Mouse (Mus musculus): ENCODE data around the gene Bckdha.

Gene Bckdha

DNA sequence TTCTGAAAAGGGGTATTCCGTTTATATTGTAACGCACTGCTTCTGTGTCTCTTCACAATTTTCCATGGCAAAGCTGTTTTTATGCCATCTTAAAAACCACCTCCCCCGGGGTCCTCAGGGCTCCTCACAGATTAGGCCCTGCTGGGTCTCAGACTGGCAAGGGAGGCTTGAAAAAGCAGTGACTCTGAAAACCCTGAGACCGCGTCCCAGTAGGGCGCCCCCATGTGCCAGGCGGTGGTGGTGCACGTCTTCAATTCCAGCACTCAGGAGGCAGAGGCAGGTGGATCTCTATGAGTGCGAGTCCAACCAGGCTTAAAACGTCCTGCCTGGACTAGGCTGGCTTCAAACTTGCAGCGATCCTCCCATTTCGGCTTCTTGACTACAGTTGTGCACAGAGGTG lies 42.0 kb upstream of the Bckdha start:
- peaks cover 20% of the 10 kb centered on the region for H3K27me3 ChIP-seq (ENCODE audit: insufficient read depth, low read length)
- peaks cover 23% of the 10 kb centered on the region for H3K4me1 ChIP-seq (replicated peaks; ENCODE audit: low read depth, low read length)
- H3K36me3 ChIP-seq (ENCODE audit: insufficient read depth, low read length): no peaks in the 10 kb centered on the region
- no peak overlapping the region for H3K4me3 ChIP-seq (replicated peaks; ENCODE audit: low read length)
- peaks cover 13% of the 10 kb centered on the region for H3K9me3 ChIP-seq (ENCODE audit: low read length)
- no peak for TF ChIP-seq NANOG (IDR thresholded peaks at IDR 0.05; ENCODE audit: borderline replicate concordance, low read length)
- peak; percentile 93 for TF ChIP-seq CTCF (conservative IDR thresholded peaks at IDR 0.05; ENCODE audit: low read length)

DNA sequence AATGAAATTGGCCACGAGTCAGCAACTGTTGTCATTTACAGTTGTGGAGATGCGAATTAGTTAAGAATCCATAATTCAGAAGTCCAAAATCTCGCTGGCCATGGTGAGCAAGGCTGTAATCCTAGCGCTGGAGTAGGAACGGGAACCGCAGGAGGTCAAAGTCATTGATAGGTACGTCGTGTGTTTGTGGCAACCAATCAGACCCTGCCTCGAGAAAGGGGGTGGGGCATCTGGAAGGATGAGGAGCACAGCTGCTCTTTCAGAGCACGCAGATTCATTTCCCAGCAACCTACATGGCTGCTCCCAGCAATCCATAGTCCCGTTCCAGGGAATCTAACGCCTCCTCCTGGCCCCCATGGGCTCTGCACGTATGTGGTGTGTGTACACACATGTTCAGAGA lies 41.1 kb upstream of the Bckdha start:
- Histone ChIP-seq H3K27me3 (ENCODE audit: insufficient read depth, low read length) (peaks cover 20% of the 10 kb centered on the region), H3K36me3 (ENCODE audit: insufficient read depth, low read length) (no peaks in the 10 kb centered on the region), H3K4me1 (replicated peaks; ENCODE audit: low read depth, low read length) (peaks cover 14% of the 10 kb centered on the region), H3K4me3 (replicated peaks; ENCODE audit: low read length) (no peak overlapping the region), H3K9me3 (ENCODE audit: low read length) (peaks cover 13% of the 10 kb centered on the region)
- no peak for TF ChIP-seq NANOG (IDR thresholded peaks at IDR 0.05; ENCODE audit: borderline replicate concordance, low read length)

GRCm38 (mm10) chr7:25694104-25694503 lies 35.3 kb upstream of the Bckdha start:
- H3K36me3 ChIP-seq (ENCODE audit: insufficient read depth, low read length): no peaks in the 10 kb centered on the region
- peaks cover 37% of the 10 kb centered on the region for H3K27me3 ChIP-seq (ENCODE audit: insufficient read depth, low read length)
- H3K9me3 ChIP-seq (ENCODE audit: low read length): peaks cover 5% of the 10 kb centered on the region
- no peak overlapping the region for H3K4me3 ChIP-seq (replicated peaks; ENCODE audit: low read length)
- peaks cover 14% of the 10 kb centered on the region for H3K4me1 ChIP-seq (replicated peaks; ENCODE audit: low read depth, low read length)
- TF ChIP-seq NANOG (IDR thresholded peaks at IDR 0.05; ENCODE audit: borderline replicate concordance, low read length) (no peak), CTCF (conservative IDR thresholded peaks at IDR 0.05; ENCODE audit: low read length) (no peak), POU5F1 (IDR thresholded peaks at IDR 0.05; ENCODE audit: borderline replicate concordance, low read length) (no peak)

- Histone ChIP-seq H3K4me3 (replicated peaks; ENCODE audit: low read length) (peak overlapping the region; percentile 83; the same call in 1 of the 2 replicates), H3K9me3 (ENCODE audit: low read length) (peaks cover 5% of the 10 kb centered on the region), H3K27me3 (ENCODE audit: insufficient read depth, low read length) (peaks cover 68% of the 10 kb centered on the region), H3K4me1 (replicated peaks; ENCODE audit: low read depth, low read length) (peaks cover 47% of the 10 kb centered on the region), H3K36me3 (ENCODE audit: insufficient read depth, low read length) (0 out of 2 replicates have a peak, but pooled peaks cover under 1% of the 10 kb centered on the region)
- TF ChIP-seq POU5F1 (IDR thresholded peaks at IDR 0.05; ENCODE audit: borderline replicate concordance, low read length): no peak
- TF ChIP-seq CTCF (conservative IDR thresholded peaks at IDR 0.05; ENCODE audit: low read length): no peak
- TF ChIP-seq NANOG (IDR thresholded peaks at IDR 0.05; ENCODE audit: borderline replicate concordance, low read length): no peak
Observed at GRCm38 (mm10) chr7:25690051-25690450, 31.3 kb upstream of the Bckdha start.

DNA sequence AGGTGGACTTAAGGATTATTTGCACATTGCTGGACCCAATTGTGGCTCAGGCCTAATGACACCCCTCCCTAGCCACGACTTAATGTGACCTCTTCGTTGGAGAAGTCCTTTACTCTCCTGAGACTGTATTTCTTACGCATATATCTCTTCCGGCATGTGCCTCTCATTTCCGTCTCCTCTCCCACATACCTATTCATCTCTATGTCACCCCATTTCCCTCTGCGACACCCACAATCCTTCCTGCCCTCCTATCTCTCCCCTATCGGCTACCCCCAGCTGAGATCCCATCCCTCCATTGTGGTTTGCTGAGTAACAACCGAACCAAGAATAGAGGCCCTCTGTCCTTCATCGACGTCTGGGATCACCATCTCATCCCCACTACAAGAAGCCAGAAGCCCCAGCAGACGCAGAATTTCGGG lies 30.8 kb upstream of the Bckdha start:
- peaks cover 72% of the 10 kb centered on the region for H3K27me3 ChIP-seq (ENCODE audit: insufficient read depth, low read length)
- TF ChIP-seq CTCF (conservative IDR thresholded peaks at IDR 0.05; ENCODE audit: low read length) (no peak), POU5F1 (IDR thresholded peaks at IDR 0.05; ENCODE audit: borderline replicate concordance, low read length) (no peak), NANOG (IDR thresholded peaks at IDR 0.05; ENCODE audit: borderline replicate concordance, low read length) (no peak)

GRCm38 (mm10) chr7:25688810-25689586 lies 30.2 kb upstream of the Bckdha start:
- H3K27me3 ChIP-seq (ENCODE audit: insufficient read depth, low read length): peaks cover 74% of the 10 kb centered on the region
- H3K4me1 ChIP-seq (replicated peaks; ENCODE audit: low read depth, low read length): peaks cover 57% of the 10 kb centered on the region
- peaks cover 5% of the 10 kb centered on the region; the same call in 1 of the 2 replicates for H3K36me3 ChIP-seq (ENCODE audit: insufficient read depth, low read length)
- no peak for TF ChIP-seq CTCF (conservative IDR thresholded peaks at IDR 0.05; ENCODE audit: low read length)
- TF ChIP-seq NANOG (IDR thresholded peaks at IDR 0.05; ENCODE audit: borderline replicate concordance, low read length): no peak
- TF ChIP-seq POU5F1 (IDR thresholded peaks at IDR 0.05; ENCODE audit: borderline replicate concordance, low read length): no peak
- peak overlapping the region; percentile 83 for H3K4me3 ChIP-seq (replicated peaks; ENCODE audit: low read length)
- H3K9me3 ChIP-seq (ENCODE audit: low read length): peaks cover 5% of the 10 kb centered on the region

More for the DNA sequence above, 30.8 kb upstream of the Bckdha start:
- peaks cover 4% of the 10 kb centered on the region; the same call in 1 of the 2 replicates for H3K36me3 ChIP-seq (ENCODE audit: insufficient read depth, low read length)
- H3K4me1 ChIP-seq (replicated peaks; ENCODE audit: low read depth, low read length): peaks cover 51% of the 10 kb centered on the region
- peak overlapping the region; percentile 83 for H3K4me3 ChIP-seq (replicated peaks; ENCODE audit: low read length)
- H3K9me3 ChIP-seq (ENCODE audit: low read length): peaks cover 5% of the 10 kb centered on the region

DNA sequence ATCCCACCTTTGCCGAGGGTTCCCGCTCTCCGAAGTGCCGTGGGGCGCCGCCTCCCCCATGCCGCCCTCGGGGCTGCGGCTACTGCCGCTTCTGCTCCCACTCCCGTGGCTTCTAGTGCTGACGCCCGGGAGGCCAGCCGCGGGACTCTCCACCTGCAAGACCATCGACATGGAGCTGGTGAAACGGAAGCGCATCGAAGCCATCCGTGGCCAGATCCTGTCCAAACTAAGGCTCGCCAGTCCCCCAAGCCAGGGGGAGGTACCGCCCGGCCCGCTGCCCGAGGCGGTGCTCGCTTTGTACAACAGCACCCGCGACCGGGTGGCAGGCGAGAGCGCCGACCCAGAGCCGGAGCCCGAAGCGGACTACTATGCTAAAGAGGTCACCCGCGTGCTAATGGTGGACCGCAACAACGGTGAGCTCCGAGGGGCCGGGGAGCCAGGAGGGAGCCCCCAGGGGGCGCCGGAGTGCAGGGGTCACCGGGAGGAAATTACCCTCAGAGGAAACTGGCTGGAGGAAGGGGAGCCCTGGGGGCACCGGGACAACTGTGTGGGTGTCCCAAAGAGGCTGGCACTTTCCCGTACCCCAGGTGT lies 29.1 kb upstream of the Bckdha start:
- Histone ChIP-seq H3K9me3 (ENCODE audit: low read length) (peaks cover 4% of the 10 kb centered on the region), H3K27me3 (ENCODE audit: insufficient read depth, low read length) (peaks cover 74% of the 10 kb centered on the region), H3K4me3 (replicated peaks; ENCODE audit: low read length) (peak overlapping the region; percentile 83), H3K4me1 (replicated peaks; ENCODE audit: low read depth, low read length) (peaks cover 68% of the 10 kb centered on the region), H3K36me3 (ENCODE audit: insufficient read depth, low read length) (peaks cover 5% of the 10 kb centered on the region; the same call in 1 of the 2 replicates)
- TF ChIP-seq NANOG (IDR thresholded peaks at IDR 0.05; ENCODE audit: borderline replicate concordance, low read length): no peak
- TF ChIP-seq POU5F1 (IDR thresholded peaks at IDR 0.05; ENCODE audit: borderline replicate concordance, low read length): no peak
- TF ChIP-seq CTCF (conservative IDR thresholded peaks at IDR 0.05; ENCODE audit: low read length): peak; percentile 24

DNA sequence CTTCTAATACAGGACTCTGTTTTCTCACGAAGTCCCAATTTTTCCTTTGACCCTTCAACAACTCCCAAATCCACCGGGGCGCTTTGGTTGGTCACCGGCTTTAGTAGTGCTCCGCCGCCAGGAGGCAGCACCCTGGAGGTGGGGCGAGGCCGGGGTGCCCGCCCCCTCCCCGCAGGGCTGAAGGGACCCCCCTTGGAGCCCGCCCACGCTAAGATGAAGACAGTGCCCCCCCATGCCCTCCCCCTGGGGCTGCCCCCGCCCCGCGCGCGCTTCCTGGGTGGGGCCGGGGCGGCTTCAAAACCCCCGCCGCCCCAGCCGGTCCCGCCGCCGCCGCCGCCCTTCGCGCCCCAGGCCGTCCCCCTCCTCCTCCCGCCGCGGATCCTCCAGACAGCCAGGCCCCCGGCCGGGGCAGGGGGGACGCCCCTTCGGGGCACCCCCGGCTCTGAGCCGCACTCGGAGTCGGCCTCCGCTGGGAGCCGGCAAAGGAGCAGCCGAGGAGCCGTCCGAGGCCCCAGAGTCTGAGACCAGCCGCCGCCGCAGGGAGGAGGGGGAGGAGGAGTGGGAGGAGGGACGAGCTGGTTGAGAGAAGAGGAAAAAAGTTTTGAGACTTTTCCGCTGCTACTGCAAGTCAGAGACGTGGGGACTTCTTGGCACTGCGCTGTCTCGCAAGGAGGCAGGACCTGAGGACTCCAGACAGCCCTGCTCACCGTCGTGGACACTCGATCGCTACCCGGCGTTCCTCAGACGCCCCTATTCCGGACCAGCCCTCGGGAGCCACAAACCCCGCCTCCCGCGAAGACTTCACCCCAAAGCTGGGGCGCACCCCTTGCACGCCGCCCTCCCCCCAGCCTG lies 28.1 kb upstream of the Bckdha start, which contains the start of gene Tgfb1:
Gene Tgfb1, plus strand, starts transcription at position 323 of the 852 bp plus-strand sequence.
- H3K27me3 ChIP-seq (ENCODE audit: insufficient read depth, low read length): peaks cover 68% of the 10 kb centered on the region
- no peaks in the 10 kb centered on the region for H3K9me3 ChIP-seq (ENCODE audit: low read length)
- peak within 1 kb of the TSS; percentile 83 for H3K4me3 ChIP-seq (replicated peaks; ENCODE audit: low read length)
- peaks cover 71% of the 10 kb centered on the region for H3K4me1 ChIP-seq (replicated peaks; ENCODE audit: low read depth, low read length)
- no peak for TF ChIP-seq POU5F1 (IDR thresholded peaks at IDR 0.05; ENCODE audit: borderline replicate concordance, low read length)
- TF ChIP-seq NANOG (IDR thresholded peaks at IDR 0.05; ENCODE audit: borderline replicate concordance, low read length): no peak
- TF ChIP-seq CTCF (conservative IDR thresholded peaks at IDR 0.05; ENCODE audit: low read length): peak; percentile 34; the same call in 1 of the 2 replicates
- H3K36me3 ChIP-seq (ENCODE audit: insufficient read depth, low read length): peaks cover 5% of the 10 kb centered on the region; the same call in 1 of the 2 replicates

Measured in E14TG2a.4 (cell line).